Mouse (Mus musculus) ES-Bruce4 (cell line): ENCODE data around the gene Kif22. TPM values are rescaled to one million over a fixed set of nuclear protein-coding genes. Genes with fewer than 3 reads are reported as not detected.
A peak's percentile ranks its signal among the peaks of the same experiment; 100 is the strongest.

Source experiments
- H3K27ac ChIP-seq: 2 replicates; pipeline ENCODE4 v1.5.1; 2012; ENCODE audit warnings: low read length, inconsistent platforms; ENCODE audit not compliant: insufficient read depth
- H3K27me3 ChIP-seq: 2 replicates; pipeline ENCODE4 v1.6.1; 2012; ENCODE audit warnings: mild to moderate bottlenecking, low read length, inconsistent platforms; ENCODE audit not compliant: control insufficient read depth, poor library complexity, insufficient read depth, severe bottlenecking
- H3K36me3 ChIP-seq: 2 replicates; pipeline ENCODE4 v1.6.1; 2012; ENCODE audit warnings: inconsistent platforms, mild to moderate bottlenecking, low read length, moderate library complexity; ENCODE audit not compliant: control insufficient read depth, poor library complexity, insufficient read depth, severe bottlenecking
- H3K4me1 ChIP-seq: one replicate; pipeline ENCODE4 v1.8.1; 2011; ENCODE audit warnings: low read length; ENCODE audit not compliant: control insufficient read depth, insufficient read depth
- H3K4me3 ChIP-seq: 2 replicates; pipeline ENCODE4 v1.5.1; 2011; ENCODE audit warnings: low read depth, mild to moderate bottlenecking, low read length
- H3K9ac ChIP-seq: 2 replicates; pipeline ENCODE4 v1.6.1; 2012; ENCODE audit warnings: low read depth, mild to moderate bottlenecking, inconsistent platforms; ENCODE audit not compliant: poor library complexity, severe bottlenecking
- H3K9me3 ChIP-seq: replicated peaks from 2 replicates; pipeline ENCODE4 v1.6.1; 2012; ENCODE audit warnings: mild to moderate bottlenecking, low read length, inconsistent platforms; ENCODE audit not compliant: control insufficient read depth, poor library complexity, insufficient read depth, severe bottlenecking
- CTCF ChIP-seq: IDR thresholded peaks from one replicate; pipeline ENCODE4 v1.8.1; 2011; ENCODE audit warnings: low read depth, low read length
- EP300 ChIP-seq: IDR thresholded peaks from 2 replicates; pipeline ENCODE4 v1.6.1; 2011; ENCODE audit warnings: low read depth, low read length; ENCODE audit not compliant: insufficient read depth
- POLR2A ChIP-seq: IDR thresholded peaks from one replicate; pipeline ENCODE4 v1.8.1; 2011; ENCODE audit warnings: low read length; ENCODE audit not compliant: insufficient read depth
- polyA plus RNA-seq: library from polyadenylated mRNA; stranded (reverse); fragments of >200 nt; gene quantifications from 2 replicates; pipeline ENCODE4 v1.2.4, GENCODE M21; 2011; ENCODE audit warnings: low read depth; ENCODE audit not compliant: missing spikeins, insufficient read depth, insufficient read length

The Kif22 gene
- polyA plus RNA-seq, 1 experiment = 106 TPM

GRCm38 (mm10) chr7:127016971-127017949 lies 25.0 kb downstream of the Kif22 start, which contains the start of gene Pagr1a:
Gene Pagr1a, minus strand, starts transcription at chr7:127017352.
- Histone ChIP-seq H3K4me3 (peak within 1 kb of the TSS; percentile 89), H3K36me3 (peaks cover 10% of the 10 kb centered on the region), H3K9me3 (no peaks in the 10 kb centered on the region), H3K27ac (peak within 1 kb of the TSS; percentile 63), H3K4me1 (peaks cover 5% of the 10 kb centered on the region), H3K9ac (peak within 1 kb of the TSS; percentile 71), H3K27me3 (no peaks in the 10 kb centered on the region)
- TF ChIP-seq POLR2A = peak; percentile 28
- TF ChIP-seq EP300 = no peak
- TF ChIP-seq CTCF = peak; percentile 79

DNA sequence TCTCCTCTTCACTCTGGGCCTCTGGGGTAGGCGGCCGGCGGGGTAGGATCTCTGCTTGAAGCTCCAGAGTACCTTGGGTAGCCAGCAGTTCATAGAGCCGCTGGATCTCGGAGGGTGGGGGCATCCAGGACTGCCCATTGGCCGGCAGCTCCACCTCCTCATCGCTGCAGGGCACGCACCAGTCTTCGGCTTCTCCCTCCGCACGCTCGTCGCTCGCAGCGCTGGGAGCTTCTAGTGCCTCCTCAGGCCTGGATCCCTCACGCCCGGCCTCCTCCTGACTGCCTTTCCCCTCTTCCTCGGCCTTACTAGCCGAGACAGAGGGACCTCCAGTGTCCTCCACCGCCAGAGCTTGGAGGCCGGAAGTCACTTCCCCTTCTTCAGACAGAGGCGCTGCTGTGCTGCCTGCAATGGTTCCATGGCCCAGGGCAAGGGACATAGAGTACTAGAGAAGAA lies 25.8 kb downstream of the Kif22 start:
- Histone ChIP-seq H3K27me3 (no peaks in the 10 kb centered on the region), H3K27ac (peak overlapping the region; percentile 36), H3K9me3 (no peaks in the 10 kb centered on the region), H3K4me3 (peak overlapping the region; percentile 89), H3K9ac (peak overlapping the region; percentile 71), H3K36me3 (peaks cover 9% of the 10 kb centered on the region), H3K4me1 (peaks cover 5% of the 10 kb centered on the region)
- no peak for TF ChIP-seq EP300
- no peak for TF ChIP-seq CTCF
- TF ChIP-seq POLR2A = no peak

DNA sequence TGATC lies 26.0 kb downstream of the Kif22 start, which contains the start of gene Pagr1b:
TSS of gene Pagr1b (minus strand) at position 4 of the 5 bp plus-strand sequence.
- peak within 1 kb of the TSS; percentile 89 for H3K4me3 ChIP-seq
- peak within 1 kb of the TSS; percentile 63 for H3K27ac ChIP-seq
- no peaks in the 10 kb centered on the region for H3K27me3 ChIP-seq
- peak within 1 kb of the TSS; percentile 71 for H3K9ac ChIP-seq
- H3K36me3 ChIP-seq = peaks cover 9% of the 10 kb centered on the region
- peaks cover 5% of the 10 kb centered on the region for H3K4me1 ChIP-seq
- H3K9me3 ChIP-seq = no peaks in the 10 kb centered on the region
- TF ChIP-seq CTCF (no peak), POLR2A (no peak), EP300 (no peak)

DNA sequence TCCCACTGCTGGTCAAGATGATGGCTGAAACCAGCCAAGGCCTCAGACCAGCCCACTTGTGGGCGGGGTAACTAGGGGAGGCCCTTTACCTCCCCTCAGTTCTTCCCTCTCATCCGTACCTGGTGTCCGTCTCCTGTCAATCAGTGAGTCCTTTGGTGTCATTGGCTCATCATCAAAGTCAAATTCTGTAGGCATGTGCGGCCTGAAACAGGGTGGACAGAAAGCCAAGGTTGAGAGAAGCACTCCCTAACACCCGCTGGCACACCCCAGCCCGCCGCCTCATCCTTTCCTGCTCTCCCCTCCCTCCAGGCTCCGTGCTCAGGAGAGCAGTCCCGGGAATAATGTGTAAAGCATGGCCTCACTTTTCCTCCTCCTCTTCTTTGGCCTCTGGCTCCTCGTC lies 26.2 kb downstream of the Kif22 start:
- Histone ChIP-seq H3K4me1 (peaks cover 5% of the 10 kb centered on the region), H3K9me3 (no peaks in the 10 kb centered on the region)

GRCm38 (mm10) chr7:127014993-127015392 lies 27.3 kb downstream of the Kif22 start:
- Histone ChIP-seq H3K36me3 (peaks cover 9% of the 10 kb centered on the region), H3K27ac (peak overlapping the region; percentile 61), H3K4me1 (peaks cover 5% of the 10 kb centered on the region), H3K4me3 (no peak overlapping the region), H3K27me3 (no peaks in the 10 kb centered on the region), H3K9ac (peak overlapping the region; percentile 35), H3K9me3 (no peaks in the 10 kb centered on the region)
- TF ChIP-seq CTCF (no peak), POLR2A (no peak)

More for the DNA sequence above, 26.2 kb downstream of the Kif22 start:
- Histone ChIP-seq H3K27ac (peak overlapping the region; percentile 36), H3K4me3 (peak overlapping the region; percentile 89), H3K36me3 (peaks cover 9% of the 10 kb centered on the region), H3K9ac (peak overlapping the region; percentile 71), H3K27me3 (no peaks in the 10 kb centered on the region)
- TF ChIP-seq CTCF (no peak), POLR2A (peak; percentile 40)

DNA sequence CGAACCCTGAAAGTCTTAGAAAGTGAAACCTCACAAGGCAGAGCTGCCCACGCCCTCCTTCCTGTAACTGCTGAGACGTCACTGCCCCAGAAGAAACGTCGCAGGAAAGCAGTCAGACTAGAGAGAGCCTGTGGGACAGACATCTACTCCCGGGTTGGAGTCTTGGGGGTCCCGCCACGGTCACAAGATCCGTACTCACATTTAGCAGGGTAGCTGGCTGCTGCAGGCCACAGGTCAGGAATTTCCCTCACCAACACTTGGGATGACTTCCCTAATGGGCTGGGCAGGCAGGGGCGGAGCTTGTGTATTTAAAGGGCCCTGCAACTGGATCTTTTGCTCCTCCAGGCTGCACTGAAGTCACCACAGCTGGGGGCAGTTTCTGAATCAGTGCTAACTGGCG lies 28.0 kb downstream of the Kif22 start, which contains the start of gene Mvp:
TSS of gene Mvp (minus strand) at position 302 of the 400 bp plus-strand sequence.
- peak within 1 kb of the TSS; percentile 61 for H3K27ac ChIP-seq

More for the DNA sequence above, 28.0 kb downstream of the Kif22 start, which contains the start of gene Mvp:
- Histone ChIP-seq H3K4me3 (peak within 1 kb of the TSS; percentile 70), H3K36me3 (peaks cover 9% of the 10 kb centered on the region), H3K27me3 (no peaks in the 10 kb centered on the region), H3K4me1 (peaks cover 5% of the 10 kb centered on the region), H3K9me3 (no peaks in the 10 kb centered on the region), H3K9ac (peak within 1 kb of the TSS; percentile 35)
- TF ChIP-seq EP300 (no peak), POLR2A (no peak), CTCF (no peak)
